20 mouse cellular contexts compared by ENCODE assay signal in the genomic region with DNA sequence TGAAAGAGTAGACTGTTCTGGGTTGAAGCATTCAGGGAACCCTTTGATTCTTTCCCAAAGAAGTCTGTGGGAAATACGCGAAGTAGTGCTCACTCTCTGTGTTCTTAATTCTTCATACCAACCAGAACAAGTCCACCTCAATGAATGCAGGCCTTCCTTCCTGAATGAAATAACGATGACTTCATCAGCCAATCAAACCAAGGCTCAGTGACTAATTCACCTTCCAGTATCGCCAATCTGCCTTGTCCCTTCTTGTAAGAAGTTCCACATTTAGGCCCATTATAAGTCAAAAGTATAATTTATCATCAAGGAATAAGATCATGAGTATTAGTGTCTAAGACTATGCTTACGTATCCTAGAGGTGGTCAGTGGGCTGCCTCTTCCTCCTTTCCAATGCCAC.
"Had no signal": no experiment of that assay in that cellular context is flagged by ENCODE, and none has a peak within 500 bp of the region (broad histone marks: within the 10 kb centered on the region; RNA-seq: fewer than 3 reads in every experiment).

No protein-coding gene starts in this region.

- H3K36me3 ChIP-seq: midbrain, embryonic 13.5 days; neural tube, embryonic 13.5 days; stomach, embryonic 15.5 days had no signal

- H3K4me3 ChIP-seq: limb, embryonic 12.5 days; limb, embryonic 15.5 days; megakaryocyte, embryonic 14.5 days; midbrain, embryonic 10.5 days; midbrain, embryonic 13.5 days; myocyte; neural tube, embryonic 13.5 days; stomach, embryonic 15.5 days had no signal

- DNase-seq: kidney, postnatal 14 days; kidney, postnatal 4 days; liver, postnatal 0 days; lung, embryonic 14.5 days; retina, postnatal 1 day; right cerebral cortex, postnatal 25 days; spleen, adult 18-20 months; thymus, postnatal 36 days had no signal

- ATAC-seq: lung, postnatal 0 days; midbrain, embryonic 13.5 days; midbrain, embryonic 16.5 days had no signal

- H3K9me3 ChIP-seq: limb, embryonic 12.5 days; limb, embryonic 15.5 days; megakaryocyte, embryonic 14.5 days; midbrain, embryonic 10.5 days; midbrain, embryonic 13.5 days; neural tube, embryonic 13.5 days; stomach, embryonic 15.5 days had no signal

- H3K9ac ChIP-seq: limb, embryonic 12.5 days; limb, embryonic 15.5 days; liver, embryonic 14.5 days; liver, postnatal 0 days; lung, embryonic 14.5 days; midbrain, embryonic 13.5 days; neural tube, embryonic 13.5 days; stomach, embryonic 15.5 days had no signal

- H3K27ac ChIP-seq: limb, embryonic 12.5 days; limb, embryonic 15.5 days; liver, embryonic 14.5 days; midbrain, embryonic 10.5 days; midbrain, embryonic 13.5 days; neural tube, embryonic 13.5 days; stomach, embryonic 15.5 days had no signal

- H3K4me2 ChIP-seq: limb, embryonic 12.5 days; limb, embryonic 15.5 days; liver, embryonic 11.5 days; lung, embryonic 14.5 days; midbrain, embryonic 13.5 days; neural tube, embryonic 13.5 days; stomach, embryonic 15.5 days had no signal

- H3K27me3 ChIP-seq: limb, embryonic 12.5 days; limb, embryonic 15.5 days; megakaryocyte, embryonic 14.5 days; midbrain, embryonic 13.5 days; neural tube, embryonic 13.5 days; stomach, embryonic 15.5 days had no signal
